Mouse (Mus musculus): ENCODE measurements around the gene Peg10.
A peak's percentile ranks its signal among the peaks of the same experiment; 100 is the strongest.

GRCm38 (mm10) chr6:4799359-4799758 lies 52.3 kb downstream of the Peg10 start:
- TF ChIP-seq CTCF (IDR thresholded peaks at IDR 0.05; ENCODE audit: low read depth, low read length) (peak; percentile 40), POLR2A (IDR thresholded peaks at IDR 0.05; ENCODE audit: insufficient read depth, low read length) (no peak)

Measured in ES-Bruce4 (cell line).